Mouse (Mus musculus): ENCODE measurements around the gene Zfp36l1. TPM values are rescaled to one million over a fixed set of nuclear protein-coding genes. Genes with fewer than 3 reads are reported as not detected.

Gene Zfp36l1
- polyA plus RNA-seq, 1 experiment from 2014 or later = 30.4 TPM

DNA sequence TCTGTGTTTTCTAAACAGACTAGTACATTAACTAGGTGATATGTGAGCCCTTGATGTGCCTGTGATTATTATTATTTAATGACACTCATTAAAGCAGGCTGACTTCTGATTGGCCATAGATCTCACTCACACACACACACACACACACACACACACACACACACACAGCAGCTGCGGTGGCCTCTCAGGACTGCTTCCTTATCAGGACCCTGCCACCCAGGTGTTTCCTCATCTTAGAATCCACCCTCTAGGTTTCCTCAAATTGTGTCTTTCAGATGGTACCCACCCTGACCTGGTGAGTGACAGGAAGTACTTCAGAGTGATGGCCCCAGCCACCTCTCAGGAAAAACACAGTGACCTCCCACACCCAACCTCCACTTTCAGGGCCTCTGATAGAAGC, 52.0 kb downstream of the Zfp36l1 start:
- ATAC-seq (ENCODE audit: low read depth) = peak; percentile 50
- Histone ChIP-seq H3K36me3 (ENCODE audit: control insufficient read depth, insufficient read depth) (no peaks in the 10 kb centered on the region), H3K4me2 (ENCODE audit: low read depth, low read length) (no peak overlapping the region), H3K9ac (ENCODE audit: low read depth, low read length) (no peak overlapping the region), H3K27ac (ENCODE audit: low read length) (no peak overlapping the region; the same call in 1 of the 2 replicates), H3K4me1 (ENCODE audit: control insufficient read depth, low read depth, low read length) (peaks cover 13% of the 10 kb centered on the region), H3K27me3 (ENCODE audit: control insufficient read depth, insufficient read depth, low read depth, low read length) (no peaks in the 10 kb centered on the region), H3K4me3 (ENCODE audit: low read depth, low read length) (no peak overlapping the region), H3K9me3 (replicated peaks; ENCODE audit: control insufficient read depth, low read length) (no peaks in the 10 kb centered on the region)
- WGBS (ENCODE audit: insufficient replicate concordance) = 8% methylated on average over 1 of the region's 1 CpGs

DNA sequence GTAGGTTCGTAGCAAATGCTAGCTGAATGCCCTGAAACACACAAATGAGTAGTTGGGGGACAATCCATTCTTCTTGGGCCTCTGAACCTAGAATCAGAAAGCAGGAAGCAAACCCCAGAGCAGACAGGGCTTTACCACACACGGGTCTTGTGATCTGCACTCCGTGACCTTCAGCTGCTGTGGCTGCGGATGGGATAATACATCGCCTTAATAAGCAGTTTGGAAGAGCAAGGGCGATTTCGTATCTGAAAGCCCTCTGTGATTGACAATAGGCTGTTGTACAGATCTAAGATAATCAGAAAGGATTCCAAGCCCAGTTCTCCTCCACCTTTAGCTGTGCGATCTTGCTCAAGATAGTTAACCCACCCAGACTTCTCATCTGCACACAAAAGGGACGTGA, 52.5 kb downstream of the Zfp36l1 start:
- WGBS (ENCODE audit: insufficient replicate concordance) = 28% methylated on average over 9 of the region's 9 CpGs
- Histone ChIP-seq H3K4me1 (ENCODE audit: control insufficient read depth, low read depth, low read length) (peaks cover 13% of the 10 kb centered on the region), H3K9me3 (replicated peaks; ENCODE audit: control insufficient read depth, low read length) (no peaks in the 10 kb centered on the region), H3K4me3 (ENCODE audit: low read depth, low read length) (no peak overlapping the region), H3K27me3 (ENCODE audit: control insufficient read depth, insufficient read depth, low read depth, low read length) (no peaks in the 10 kb centered on the region), H3K36me3 (ENCODE audit: control insufficient read depth, insufficient read depth) (no peaks in the 10 kb centered on the region), H3K27ac (ENCODE audit: low read length) (no peak overlapping the region; the same call in 1 of the 2 replicates), H3K9ac (ENCODE audit: low read depth, low read length) (no peak overlapping the region), H3K4me2 (ENCODE audit: low read depth, low read length) (no peak overlapping the region)
- no peak for ATAC-seq (ENCODE audit: low read depth)

DNA sequence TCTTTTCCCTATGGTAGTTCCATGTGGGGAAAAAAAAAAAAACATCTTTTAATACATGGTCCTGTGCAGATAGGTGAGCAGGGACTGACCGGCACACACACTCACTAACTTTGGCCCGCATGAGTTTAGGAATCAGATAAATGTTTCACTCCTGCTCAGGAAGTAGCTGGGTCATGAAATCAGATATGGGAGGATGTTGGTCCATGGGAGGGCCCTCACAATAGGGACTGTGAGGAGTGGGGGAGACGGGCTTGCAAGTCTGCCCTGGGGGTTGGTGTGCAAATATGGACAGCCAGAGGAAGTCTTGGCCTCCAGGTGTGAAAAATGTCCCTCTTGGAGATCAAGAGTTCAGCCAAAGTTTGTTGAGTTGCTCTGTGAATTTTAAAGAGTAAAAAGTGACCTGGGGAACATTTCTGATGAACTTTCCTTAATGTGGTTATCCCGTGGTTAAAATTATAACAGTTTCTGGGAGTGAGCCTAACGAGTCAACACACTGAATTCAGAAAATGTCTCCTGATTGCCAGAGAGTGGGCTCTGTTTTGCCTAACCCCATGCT, 53.0 kb downstream of the Zfp36l1 start:
- no peak overlapping the region for H3K4me3 ChIP-seq (ENCODE audit: low read depth, low read length)
- no peak overlapping the region for H3K27ac ChIP-seq (ENCODE audit: low read length)
- H3K27me3 ChIP-seq (ENCODE audit: control insufficient read depth, insufficient read depth, low read depth, low read length) = no peaks in the 10 kb centered on the region
- H3K4me2 ChIP-seq (ENCODE audit: low read depth, low read length) = no peak overlapping the region
- ATAC-seq (ENCODE audit: low read depth) = no peak
- H3K9ac ChIP-seq (ENCODE audit: low read depth, low read length) = no peak overlapping the region
- no peaks in the 10 kb centered on the region for H3K36me3 ChIP-seq (ENCODE audit: control insufficient read depth, insufficient read depth)
- H3K4me1 ChIP-seq (ENCODE audit: control insufficient read depth, low read depth, low read length) = peaks cover 13% of the 10 kb centered on the region
- 32% methylated on average over 5 of the region's 5 CpGs for WGBS (ENCODE audit: insufficient replicate concordance)
- H3K9me3 ChIP-seq (replicated peaks; ENCODE audit: control insufficient read depth, low read length) = no peaks in the 10 kb centered on the region

Other genes with a start within 250 kb of the Zfp36l1 start
- gene Actn1, start 147.4 kb upstream of the Zfp36l1 start, polyA plus RNA-seq (2015; fragmentation: Nextera tagmentation; extraction: Ambion mirVana) = 7.9 and 10.3 TPM in 2 replicates